In genomic region chr17:35994879-35995240, GRCm38 (mm10) we compare ENCODE assay signal across 7 mouse cellular contexts. TPM values are rescaled to one million over a fixed set of nuclear protein-coding genes. Genes with fewer than 3 reads are reported as not detected.
A peak's percentile ranks its signal among the peaks of the same experiment; 100 is the strongest.
DNase-seq lines count a peak whose midpoint lies in the region; ATAC-seq and TF ChIP-seq lines count a peak whose summit lies in the region.

No protein-coding gene starts in this region.

- no peaks in the 10 kb centered on the region for H3K36me3 ChIP-seq in lung, postnatal 0 days (ENCODE audit: insufficient read depth, low read length)
- H3K36me3 ChIP-seq in embryonic facial prominence, embryonic 11.5 days (replicated peaks; ENCODE audit: control insufficient read depth, insufficient read depth, low read depth, low read length), result no peaks in the 10 kb centered on the region
- 0 out of 2 replicates have a peak, but pooled peaks cover 1% of the 10 kb centered on the region for H3K36me3 ChIP-seq in limb, embryonic 12.5 days

- no peaks in the 10 kb centered on the region for H3K27me3 ChIP-seq in lung, postnatal 0 days (replicated peaks; ENCODE audit: insufficient read depth, low read length)
- no peaks in the 10 kb centered on the region for H3K27me3 ChIP-seq in embryonic facial prominence, embryonic 11.5 days (ENCODE audit: control insufficient read depth, insufficient read depth, low read length)
- no peaks in the 10 kb centered on the region for H3K27me3 ChIP-seq in limb, embryonic 12.5 days

- no peak for ATAC-seq in lung, postnatal 0 days
- no peak for ATAC-seq in embryonic facial prominence, embryonic 11.5 days (replicated peaks; ENCODE audit: insufficient number of reproducible peaks, low FRiP score, low TSS enrichment, low read depth)
- no peak for ATAC-seq in limb, embryonic 12.5 days (ENCODE audit: insufficient number of reproducible peaks, insufficient read depth, low FRiP score, low TSS enrichment, low read depth)

- TF ChIP-seq EP300 in lung, postnatal 0 days (IDR thresholded peaks at IDR 0.05), result no peak

- no peaks in the 10 kb centered on the region for H3K9me3 ChIP-seq in lung, postnatal 0 days (ENCODE audit: low read length)
- H3K9me3 ChIP-seq in embryonic facial prominence, embryonic 11.5 days (replicated peaks; ENCODE audit: control insufficient read depth, low read length), result no peaks in the 10 kb centered on the region
- no peaks in the 10 kb centered on the region for H3K9me3 ChIP-seq in limb, embryonic 12.5 days

- peak; percentile 30 for DNase-seq in lung, postnatal 0 days (ENCODE audit: low spot score)
- DNase-seq in lung, postnatal 4 days, result no peak
- DNase-seq in embryonic facial prominence, embryonic 11.5 days (ENCODE audit: low spot score), result peak; percentile 14
- peak; percentile 17 for DNase-seq in retina, embryonic 14.5 days (ENCODE audit: low spot score)
- DNase-seq in adrenal gland, adult 8-10 months, result no peak
- DNase-seq in natural killer cell, adult 2 months (ENCODE audit: low spot score in 2 of 2), result no peak

- no peak for TF ChIP-seq CTCF in lung, postnatal 0 days (IDR thresholded peaks at IDR 0.05)

- H3K4me1 ChIP-seq in lung, postnatal 0 days (ENCODE audit: insufficient read depth, low read depth, low read length), result no peaks in the 10 kb centered on the region
- H3K4me1 ChIP-seq in embryonic facial prominence, embryonic 11.5 days (ENCODE audit: control insufficient read depth, insufficient read depth, low read length), result no peaks in the 10 kb centered on the region; the same call in 1 of the 2 replicates
- H3K4me1 ChIP-seq in limb, embryonic 12.5 days (replicated peaks), result peaks cover 14% of the 10 kb centered on the region

- peak overlapping the region; percentile 44 for H3K4me3 ChIP-seq in lung, postnatal 0 days (ENCODE audit: low read depth, low read length)
- H3K4me3 ChIP-seq in embryonic facial prominence, embryonic 11.5 days (ENCODE audit: low read depth, low read length), result peak overlapping the region; percentile 43
- peak overlapping the region; percentile 60 for H3K4me3 ChIP-seq in limb, embryonic 12.5 days (replicated peaks)

- 3% methylated on average over 14 of the region's 14 CpGs for whole genome bisulfite sequencing in lung, postnatal 0 days
- WGBS in embryonic facial prominence, embryonic 11.5 days, result 5% methylated on average over 14 of the region's 14 CpGs
- WGBS in limb, embryonic 12.5 days, result 3% methylated on average over 14 of the region's 14 CpGs

- H3K4me2 ChIP-seq in lung, postnatal 0 days (replicated peaks; ENCODE audit: low read depth, low read length), result peak overlapping the region; percentile 64
- H3K4me2 ChIP-seq in embryonic facial prominence, embryonic 11.5 days (ENCODE audit: low read depth, low read length), result peak overlapping the region; percentile 76
- peak overlapping the region; percentile 76 for H3K4me2 ChIP-seq in limb, embryonic 12.5 days

- H3K27ac ChIP-seq in lung, postnatal 0 days (ENCODE audit: low read length), result peak overlapping the region; percentile 17
- no peak overlapping the region for H3K27ac ChIP-seq in embryonic facial prominence, embryonic 11.5 days (replicated peaks; ENCODE audit: low read depth, low read length)
- no peak overlapping the region for H3K27ac ChIP-seq in limb, embryonic 12.5 days

- H3K9ac ChIP-seq in lung, postnatal 0 days (replicated peaks; ENCODE audit: low read depth), result peak overlapping the region; percentile 48
- H3K9ac ChIP-seq in embryonic facial prominence, embryonic 11.5 days (replicated peaks; ENCODE audit: low read length), result peak overlapping the region; percentile 50
- H3K9ac ChIP-seq in limb, embryonic 12.5 days (replicated peaks), result peak overlapping the region; percentile 71

RNA-seq across cellular contexts. Expression of gene Prr3, which starts 14.8 kb away (rescaled TPM):
- 12.6 and 12.9 TPM in 2 replicates for polyA plus RNA-seq in lung, postnatal 0 days (2015; fragmentation: Nextera tagmentation; extraction: Ambion mirVana)
- polyA plus RNA-seq in embryonic facial prominence, embryonic 11.5 days (2014; fragmentation: Nextera tagmentation; extraction: Ambion mirVana), result 37.7 and 38.2 TPM in 2 replicates
- 39.0 and 46.2 TPM in 2 replicates for polyA plus RNA-seq in limb, embryonic 12.5 days (2016; fragmentation: Nextera tagmentation; extraction: Ambion mirVana)
- total RNA-seq in adrenal gland, adult 8-10 months (2022), result 10 to 100 TPM; 19.0 to 38.5 (median 27.2) TPM

RNA-seq across cellular contexts. Expression of gene Gnl1, which starts 15.2 kb away (rescaled TPM):
- 29.6 and 32.1 TPM in 2 replicates for polyA plus RNA-seq in lung, postnatal 0 days (2015; fragmentation: Nextera tagmentation; extraction: Ambion mirVana)
- 31.3 and 32.3 TPM in 2 replicates for polyA plus RNA-seq in embryonic facial prominence, embryonic 11.5 days (2014; fragmentation: Nextera tagmentation; extraction: Ambion mirVana)
- 59.2 and 59.7 TPM in 2 replicates for polyA plus RNA-seq in limb, embryonic 12.5 days (2016; fragmentation: Nextera tagmentation; extraction: Ambion mirVana)
- 10 to 100 TPM; 52.4 to 65.5 (median 59.7) TPM for total RNA-seq in adrenal gland, adult 8-10 months (2022)

RNA-seq across cellular contexts. Expression of gene Abcf1, which starts 25.3 kb away (rescaled TPM):
- 61.2 and 67.8 TPM in 2 replicates for polyA plus RNA-seq in lung, postnatal 0 days (2015; fragmentation: Nextera tagmentation; extraction: Ambion mirVana)
- polyA plus RNA-seq in embryonic facial prominence, embryonic 11.5 days (2014; fragmentation: Nextera tagmentation; extraction: Ambion mirVana), result 96.7 and 112 TPM in 2 replicates
- polyA plus RNA-seq in limb, embryonic 12.5 days (2016; fragmentation: Nextera tagmentation; extraction: Ambion mirVana), result 102 and 107 TPM in 2 replicates
- total RNA-seq in adrenal gland, adult 8-10 months (2022), result 100 to 1,000 TPM in 1 of 4 experiments, 10 to 100 TPM in 3; 87.1 to 104 (median 93.9) TPM

RNA-seq across cellular contexts. Expression of gene H2-T24, which starts 25.5 kb away (rescaled TPM):
- 2.7 and 3.7 TPM in 2 replicates for polyA plus RNA-seq in lung, postnatal 0 days (2015; fragmentation: Nextera tagmentation; extraction: Ambion mirVana)
- polyA plus RNA-seq in embryonic facial prominence, embryonic 11.5 days (2014; fragmentation: Nextera tagmentation; extraction: Ambion mirVana), result 2.2 and 2.4 TPM in 2 replicates
- 3.0 and 3.2 TPM in 2 replicates for polyA plus RNA-seq in limb, embryonic 12.5 days (2016; fragmentation: Nextera tagmentation; extraction: Ambion mirVana)
- 1 to 10 TPM; 6.0 to 9.2 (median 6.9) TPM for total RNA-seq in adrenal gland, adult 8-10 months (2022)

RNA-seq across cellular contexts. Expression of gene H2-T23, which starts 37.8 kb away (rescaled TPM):
- 50.4 and 53.1 TPM in 2 replicates for polyA plus RNA-seq in lung, postnatal 0 days (2015; fragmentation: Nextera tagmentation; extraction: Ambion mirVana)
- polyA plus RNA-seq in embryonic facial prominence, embryonic 11.5 days (2014; fragmentation: Nextera tagmentation; extraction: Ambion mirVana), result 3.7 and 3.9 TPM in 2 replicates
- 4.2 and 6.4 TPM in 2 replicates for polyA plus RNA-seq in limb, embryonic 12.5 days (2016; fragmentation: Nextera tagmentation; extraction: Ambion mirVana)
- total RNA-seq in adrenal gland, adult 8-10 months (2022), result 100 to 1,000 TPM in 1 of 4 experiments, 10 to 100 TPM in 3; 65.8 to 110 (median 93.4) TPM

Comparison
In these comparisons a context has a peak if more than half of its experiments do, and no peak if none do; other contexts are left out.
1. DNase-seq: peak in lung, postnatal 0 days (single experiment), embryonic facial prominence, embryonic 11.5 days (single experiment) and retina, embryonic 14.5 days (single experiment); none in lung, postnatal 4 days (0 of 2), adrenal gland, adult 8-10 months (single experiment) and natural killer cell, adult 2 months (0 of 2).
2. Peak in every context shown above with its lines, with median percentiles within 50 percentile points of each other: H3K4me2 ChIP-seq, H3K4me3 ChIP-seq and H3K9ac ChIP-seq.